Mouse (Mus musculus) layer of hippocampus, adult 8-10 months (tissue): Measurements from ENCODE around the gene Zbed3. TPM values are rescaled to one million over a fixed set of nuclear protein-coding genes. Genes with fewer than 3 reads are reported as not detected.
"Not testable (repeated sequence)": the region's sequence is repeated elsewhere in the genome, so short reads cannot be mapped to it uniquely, and the experiment has no call there.

ENCODE experiments used
- DNase-seq, 2 experiments: peaks; one replicate each; pipeline ENCODE4 v3.0.0; 2022; ENCODE audit warnings: low spot score in 2 of 2
- total RNA-seq, 4 experiments: library from RNA; stranded (reverse); gene quantifications; 2 replicates each; pipeline ENCODE4 v1.2.4; 2022

Zbed3 gene
- total RNA-seq, 4 experiments from 2014 or later: 13.6 to 17.9 (median 15.4) TPM

- DNase-seq: no peak
These were observed 8.9 kb downstream of the Zbed3 start for GRCm38 (mm10) chr13:95332086-95332899.

GRCm38 (mm10) chr13:95336122-95336677, 12.8 kb downstream of the Zbed3 start:
- DNase-seq: no peak

GRCm38 (mm10) chr13:95343470-95343869, 20.1 kb downstream of the Zbed3 start:
- no peak for DNase-seq

- no peak for DNase-seq
These were observed 22.5 kb downstream of the Zbed3 start for GRCm38 (mm10) chr13:95345869-95346268.

GRCm38 (mm10) chr13:95347018-95347696, 23.7 kb downstream of the Zbed3 start:
- peak; percentile 56 to 79 for DNase-seq

GRCm38 (mm10) chr13:95348476-95348875, 25.1 kb downstream of the Zbed3 start:
- DNase-seq: no peak

GRCm38 (mm10) chr13:95358223-95358622, 34.8 kb downstream of the Zbed3 start:
- no peak for DNase-seq

GRCm38 (mm10) chr13:95363440-95363839, 40.0 kb downstream of the Zbed3 start:
- no peak for DNase-seq

- no peak for DNase-seq
These were observed 42.9 kb downstream of the Zbed3 start for GRCm38 (mm10) chr13:95366356-95366755.

GRCm38 (mm10) chr13:95374701-95375553, 51.5 kb downstream of the Zbed3 start, which contains the start of gene Aggf1:
Gene Aggf1 (minus strand): TSS chr13:95375352.
- peak; percentile 87 to 92 for DNase-seq

- no peak for DNase-seq
These were observed 52.1 kb downstream of the Zbed3 start for GRCm38 (mm10) chr13:95375554-95375914.

GRCm38 (mm10) chr13:95376689-95377289, 53.4 kb downstream of the Zbed3 start:
- not testable (repeated sequence) for DNase-seq

- DNase-seq: no peak
These were observed 55.3 kb downstream of the Zbed3 start for GRCm38 (mm10) chr13:95378696-95379095.

- no peak for DNase-seq
These were observed 59.0 kb downstream of the Zbed3 start for GRCm38 (mm10) chr13:95382418-95382817.

Other genes starting within 250 kb of the Zbed3 start
- gene Pde8b, start 73.3 kb upstream of the Zbed3 start, total RNA-seq: 100 to 1,000 TPM in 2 of 4 experiments, 10 to 100 TPM in 2; 90.4 to 105 (median 99.5) TPM
- gene Aggf1, start 51.7 kb downstream of the Zbed3 start, total RNA-seq: 10 to 100 TPM; 43.5 to 49.1 (median 46.5) TPM
- 10 to 100 TPM; 21.5 to 31.6 (median 22.9) TPM for gene Crhbp, start 121.3 kb downstream of the Zbed3 start, total RNA-seq
- not detected for gene S100z, start 155.1 kb downstream of the Zbed3 start, total RNA-seq
- under 1 TPM in 3 of 4 experiments, not detected in 1; 0.26 to 0.32 (median 0.29) TPM for gene F2rl1, start 201.6 kb downstream of the Zbed3 start, total RNA-seq